Mouse (Mus musculus) WW6 (cell line): ENCODE results near the gene Sema3g.

Experiments used
- DNase-seq: peaks from one replicate; pipeline ENCODE4 v3.0.0-alpha.2; 2013; ENCODE audit warnings: low read depth, low spot score

Sema3g gene

GRCm38 (mm10) chr14:31195521-31195920 is 22.1 kb upstream of the Sema3g start:
- DNase-seq: no peak

- no peak for DNase-seq
Observed at GRCm38 (mm10) chr14:31195968-31196367, 21.7 kb upstream of the Sema3g start.

GRCm38 (mm10) chr14:31197547-31198516 is 19.8 kb upstream of the Sema3g start:
- no peak for DNase-seq

- DNase-seq: no peak
Observed at GRCm38 (mm10) chr14:31199599-31199998, 18.1 kb upstream of the Sema3g start.

- DNase-seq: no peak
Observed at GRCm38 (mm10) chr14:31200038-31200437, 17.6 kb upstream of the Sema3g start.

- DNase-seq: no peak
Observed at GRCm38 (mm10) chr14:31204844-31205243, 12.8 kb upstream of the Sema3g start.

- DNase-seq: no peak
Observed at GRCm38 (mm10) chr14:31205244-31205561, 12.5 kb upstream of the Sema3g start.

GRCm38 (mm10) chr14:31205562-31206467 is 11.8 kb upstream of the Sema3g start:
- no peak for DNase-seq

- peak; percentile 73 for DNase-seq
Observed at GRCm38 (mm10) chr14:31206472-31206981, 11.1 kb upstream of the Sema3g start.

- DNase-seq: no peak
Observed at GRCm38 (mm10) chr14:31207070-31207830, 10.4 kb upstream of the Sema3g start.

GRCm38 (mm10) chr14:31208084-31208483 is 9.6 kb upstream of the Sema3g start, which contains the start of gene Tnnc1:
TSS of gene Tnnc1 (plus strand) at chr14:31208312.
- no peak for DNase-seq

- no peak for DNase-seq
Observed at GRCm38 (mm10) chr14:31209133-31209557, 8.5 kb upstream of the Sema3g start.

- DNase-seq: no peak
Observed at GRCm38 (mm10) chr14:31211854-31212253, 5.8 kb upstream of the Sema3g start.

- DNase-seq: no peak
Observed at GRCm38 (mm10) chr14:31212499-31212898, 5.2 kb upstream of the Sema3g start.

GRCm38 (mm10) chr14:31213868-31214267 is 3.8 kb upstream of the Sema3g start:
- no peak for DNase-seq

GRCm38 (mm10) chr14:31214684-31215083 is 3.0 kb upstream of the Sema3g start:
- no peak for DNase-seq

GRCm38 (mm10) chr14:31215157-31216002 is 2.3 kb upstream of the Sema3g start:
- DNase-seq: no peak

GRCm38 (mm10) chr14:31216846-31217245 is 814 bp upstream of the Sema3g start, which contains the start of gene Nisch:
TSS of gene Nisch (minus strand) at chr14:31216946.
- DNase-seq: no peak

GRCm38 (mm10) chr14:31226978-31227377 is 9.3 kb downstream of the Sema3g start:
- no peak for DNase-seq

- no peak for DNase-seq
Observed at GRCm38 (mm10) chr14:31228234-31228633, 10.6 kb downstream of the Sema3g start.
